Mouse (Mus musculus) gastrocnemius, postnatal 36 days (tissue): Measurements from ENCODE around the gene Gpat3. TPM values are rescaled to one million over a fixed set of nuclear protein-coding genes. Genes with fewer than 3 reads are reported as not detected.

Experiments used
- DNase-seq, 2 experiments: peaks; one replicate each; pipeline ENCODE4 v3.0.0; 2022
- intact Hi-C: fragments of 180-260 bp; cut with DNase I; formaldehyde crosslinking; loops from one replicate; pipeline ENCODE4 v1.15.1; 2025
- long read RNA-seq, 2 experiments: library from polyadenylated mRNA; stranded (forward); transcript quantifications; one replicate each; pipeline ENCODE4 v2.0.0; 2021
- total RNA-seq, 2 experiments: library from RNA; stranded (reverse); gene quantifications; 2 replicates each; pipeline ENCODE4 v1.2.3; 2021

Gene Gpat3
- 1 to 10 TPM; 6.0 to 7.6 TPM for total RNA-seq
- long read RNA-seq, experiment 1, partial matches to known transcripts = 0 of 3 reads
- long read RNA-seq, experiment 1, other reads (novel, unspliced or antisense) = 0 of 3 reads
- long read RNA-seq, experiment 2, partial matches to known transcripts = 0 of 3 reads
- long read RNA-seq, experiment 2, other reads (novel, unspliced or antisense) = 0 of 3 reads

DNA sequence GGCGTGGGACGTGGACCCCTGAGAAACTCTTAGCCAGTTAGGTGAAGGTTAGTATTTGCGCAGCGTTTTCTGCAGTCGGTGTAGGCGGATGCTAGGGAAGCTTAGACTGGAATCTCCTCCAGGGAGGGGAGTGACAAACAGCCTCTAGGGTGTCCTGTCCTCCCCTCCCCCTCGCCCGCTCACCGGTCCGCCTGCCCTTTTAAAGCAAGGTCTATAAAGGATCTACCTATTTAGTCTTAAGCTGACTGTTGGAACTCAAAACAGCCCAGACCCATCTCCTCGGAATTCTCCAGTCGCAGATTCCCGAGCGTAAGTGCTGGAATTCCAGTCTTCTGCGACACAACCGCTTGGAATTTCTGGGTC, at the start of gene Gpat3:
Gene Gpat3 (plus strand): TSS at position 229 of the 363 bp plus-strand sequence.
- peak; percentile 14 to 22 for DNase-seq
- intact Hi-C loops = no loop called here

- peak; percentile 80 to 84 for DNase-seq
- intact Hi-C loops = no loop called here
These were observed 47.2 kb upstream of the Gpat3 start, which contains the start of the genes Helq and Mrps18c for GRCm38 (mm10) chr5:100798165-100798860. Gene Helq, minus strand, starts transcription at chr5:100798598. Gene Mrps18c, plus strand, starts transcription at chr5:100798627.

- DNase-seq = no peak
- intact Hi-C loops = no loop called here
These were observed 27.2 kb upstream of the Gpat3 start for GRCm38 (mm10) chr5:100818341-100818740.

- DNase-seq = no peak
- intact Hi-C loops = no loop called here
These were observed 25.7 kb upstream of the Gpat3 start for GRCm38 (mm10) chr5:100819568-100820480.

- DNase-seq = peak; percentile 74 to 78
- intact Hi-C loops = no loop called here
These were observed 24.9 kb upstream of the Gpat3 start, which contains the start of gene Abraxas1 for GRCm38 (mm10) chr5:100820483-100821184. Gene Abraxas1, minus strand, starts transcription at chr5:100820965.

DNA sequence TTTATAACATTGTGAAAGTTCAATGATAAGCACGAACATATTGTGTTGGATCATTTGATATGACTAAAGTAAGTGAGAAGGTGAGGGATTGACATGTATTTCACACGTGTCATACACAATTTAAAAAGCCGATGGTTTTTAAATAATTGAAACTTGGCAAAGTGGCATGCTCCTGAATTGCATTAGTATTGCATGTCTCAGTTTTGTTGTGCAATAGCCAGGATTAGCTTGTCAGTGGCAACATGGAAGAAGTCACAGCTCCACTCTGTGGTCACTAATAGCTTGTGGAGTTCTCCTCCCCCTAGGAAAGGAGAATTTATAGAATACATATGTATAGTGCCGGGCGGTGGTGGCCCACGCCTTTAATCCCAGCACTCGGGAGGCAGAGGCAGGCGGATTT, 24.1 kb upstream of the Gpat3 start:
- no peak for DNase-seq
- intact Hi-C loops = no loop called here

DNA sequence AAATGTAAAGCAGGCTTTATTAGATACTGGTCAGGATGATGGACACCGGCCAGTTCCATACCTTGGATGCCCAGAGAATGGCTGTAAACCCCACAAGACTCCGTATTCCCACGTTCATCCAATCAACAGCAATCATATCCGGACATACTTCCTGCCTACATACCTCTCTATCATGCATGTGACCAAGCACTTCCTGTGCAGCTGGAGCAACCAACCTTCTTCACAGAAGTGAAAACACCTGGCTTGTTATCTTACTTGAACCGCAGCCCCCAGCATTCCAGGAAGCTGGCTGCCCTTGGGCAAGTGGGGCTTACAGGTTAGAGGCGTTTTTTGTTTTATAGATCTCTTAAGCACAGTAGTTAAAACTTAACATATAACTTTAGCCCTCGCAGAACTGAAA, 22.7 kb upstream of the Gpat3 start:
- intact Hi-C loops = no loop called here
- no peak for DNase-seq

- no peak for DNase-seq
- intact Hi-C loops = no loop called here
These were observed 19.5 kb upstream of the Gpat3 start for GRCm38 (mm10) chr5:100825975-100826374.

- intact Hi-C loops = no loop called here
- DNase-seq = no peak
These were observed 19.0 kb upstream of the Gpat3 start for GRCm38 (mm10) chr5:100826531-100826930.

- intact Hi-C loops = loop anchor here (2.0 kb wide), 1 partner anchor 86 kb away; no protein-coding TSS in a partner anchor
- no peak for DNase-seq
These were observed 16.8 kb upstream of the Gpat3 start for GRCm38 (mm10) chr5:100828701-100829100.

DNA sequence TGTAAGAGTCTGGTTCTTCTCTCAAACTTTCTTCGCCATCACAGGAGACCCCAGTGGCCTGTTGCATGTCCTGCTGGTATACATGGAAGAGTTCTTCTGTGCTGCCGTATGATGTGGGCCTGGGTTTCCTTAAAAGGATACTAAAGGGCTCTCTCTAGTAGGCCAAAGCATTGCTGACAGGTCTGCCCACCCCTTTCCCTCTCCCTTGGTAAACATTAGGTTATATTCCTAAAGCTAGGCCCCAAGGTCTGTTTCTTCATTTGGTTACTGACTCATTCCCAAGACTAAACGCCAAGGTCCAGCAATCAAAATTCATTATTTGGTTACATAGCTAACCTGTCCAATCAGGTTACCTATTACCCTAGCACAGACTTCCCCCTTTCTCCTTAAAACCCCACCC, 12.8 kb upstream of the Gpat3 start:
- intact Hi-C loops = no loop called here
- no peak for DNase-seq

DNA sequence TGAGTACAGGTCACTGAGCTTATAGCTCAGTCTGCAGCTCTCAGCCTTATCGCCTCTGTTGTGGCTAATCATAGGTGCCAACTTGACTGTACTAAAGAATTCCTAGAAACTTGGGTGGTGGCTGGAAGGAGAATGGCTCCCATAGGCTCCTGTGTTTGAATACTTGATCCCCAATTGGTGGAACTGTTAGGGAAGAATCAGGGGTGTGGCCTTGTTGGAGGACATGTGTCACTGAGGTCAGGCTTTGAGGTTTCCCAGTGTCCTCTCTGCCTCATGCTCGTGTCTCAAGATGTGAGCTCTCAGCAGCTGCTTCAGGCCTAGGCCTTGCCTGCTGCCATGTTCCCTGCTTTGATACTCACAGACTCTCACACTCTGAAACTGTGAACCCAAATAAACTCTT, 11.7 kb upstream of the Gpat3 start:
- intact Hi-C loops = no loop called here
- no peak for DNase-seq

- intact Hi-C loops = no loop called here
- DNase-seq = no peak
These were observed 9.5 kb upstream of the Gpat3 start for GRCm38 (mm10) chr5:100835862-100836538.

GRCm38 (mm10) chr5:100837907-100838306, 7.6 kb upstream of the Gpat3 start:
- no peak for DNase-seq
- intact Hi-C loops = no loop called here

DNA sequence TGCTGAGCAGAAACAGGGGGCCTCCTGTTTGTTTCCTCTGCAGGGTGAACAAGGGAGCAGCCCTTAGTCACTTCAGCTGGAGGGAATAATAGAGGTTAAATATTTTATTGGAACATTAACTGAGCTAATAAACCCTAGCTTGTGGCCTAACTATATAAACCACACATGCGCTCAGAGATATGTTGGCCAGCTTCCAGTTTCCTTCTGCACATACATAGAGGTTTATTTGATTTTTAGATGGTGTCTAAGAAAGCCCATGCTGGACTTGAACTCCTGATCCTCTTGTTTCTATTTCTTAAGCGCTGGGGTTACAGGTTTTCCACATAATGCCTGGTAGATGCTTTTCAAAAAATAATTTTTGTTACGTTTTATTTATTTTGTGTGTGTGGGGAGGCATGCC, 1.0 kb upstream of the Gpat3 start:
- intact Hi-C loops = no loop called here
- no peak for DNase-seq

DNA sequence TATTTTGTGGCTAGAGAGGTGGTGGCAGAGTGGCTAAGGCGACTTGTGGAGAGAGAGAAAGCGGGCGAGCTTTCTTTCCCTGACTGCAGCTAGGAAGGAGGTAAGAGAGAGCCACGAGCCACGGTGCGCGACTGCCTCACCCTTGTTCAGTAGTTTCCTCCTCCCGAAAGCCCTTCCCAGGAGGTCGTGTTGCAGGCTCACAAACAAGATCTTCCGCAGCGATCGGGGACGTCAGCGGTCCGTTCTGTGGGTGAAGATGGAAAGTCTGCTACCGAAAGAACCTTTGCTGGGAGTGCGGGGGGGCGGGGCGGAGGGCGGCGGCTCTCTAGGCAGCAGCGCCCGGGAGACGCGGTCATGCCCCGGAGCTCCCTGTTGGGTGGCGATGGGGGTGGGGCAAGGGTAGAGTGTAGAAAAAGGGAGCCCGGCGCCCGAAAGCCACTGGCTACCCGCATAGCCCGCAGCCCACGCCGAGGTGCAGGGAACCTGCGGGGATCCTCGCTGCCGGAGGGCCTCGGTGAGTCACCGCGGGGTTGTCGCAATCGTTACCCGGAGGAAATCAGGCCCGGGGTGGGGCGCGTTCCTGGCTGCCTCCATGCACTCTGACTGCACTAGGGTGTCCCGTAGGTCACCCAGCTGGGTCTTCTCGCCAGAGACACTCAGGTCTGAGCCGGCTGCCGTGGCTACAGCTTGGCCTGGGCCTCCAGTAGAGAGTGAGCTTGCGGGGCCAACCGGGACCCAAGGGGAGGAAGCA, 510 bp downstream of the Gpat3 start:
- DNase-seq = peak; percentile 69 to 72
- intact Hi-C loops = no loop called here

DNA sequence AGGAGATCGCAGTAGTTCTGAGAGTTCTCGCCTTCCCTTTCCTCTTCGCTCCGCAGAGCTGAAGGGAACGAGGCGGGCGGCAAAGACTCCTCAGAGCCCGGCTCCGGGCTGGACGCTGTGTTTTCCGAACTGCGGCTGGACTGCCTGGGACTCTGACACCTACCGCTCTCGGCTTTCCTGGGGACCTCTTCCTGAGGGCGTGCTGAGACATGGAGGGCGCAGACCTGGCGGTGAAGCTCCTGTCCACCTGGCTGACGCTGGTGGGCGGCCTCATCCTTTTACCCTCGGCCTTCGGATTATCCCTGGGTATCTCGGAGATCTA, 1.0 kb downstream of the Gpat3 start:
- intact Hi-C loops = no loop called here
- no peak for DNase-seq

DNA sequence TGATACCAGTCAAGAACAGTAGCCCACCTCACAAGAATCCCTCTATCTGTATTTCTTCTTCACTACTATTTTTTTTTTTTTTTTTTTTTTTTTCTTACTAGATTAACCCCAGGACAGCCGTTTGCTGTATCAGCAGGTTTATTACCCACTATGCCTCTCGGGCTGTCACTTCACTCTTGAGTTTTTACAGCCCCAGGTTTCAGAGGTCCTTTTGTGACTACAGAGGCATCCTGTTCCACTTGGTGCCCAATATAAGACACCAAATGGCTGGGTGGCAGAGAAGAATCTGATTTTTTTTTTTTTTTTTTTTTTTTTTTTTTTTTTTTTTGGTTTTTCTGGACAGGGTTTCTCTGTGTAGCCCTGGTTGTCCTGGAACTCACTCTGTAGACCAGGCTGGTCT, 1.6 kb downstream of the Gpat3 start:
- intact Hi-C loops = no loop called here
- no peak for DNase-seq

- no peak for DNase-seq
- intact Hi-C loops = no loop called here
These were observed 8.4 kb downstream of the Gpat3 start for GRCm38 (mm10) chr5:100853963-100854362.
